Mouse (Mus musculus) Patski (cell line): ENCODE results near the gene Fez2. TPM values are rescaled to one million over a fixed set of nuclear protein-coding genes. Genes with fewer than 3 reads are reported as not detected.

ENCODE experiments used
- ATAC-seq: fragments of 100-300 bp; one replicate; pipeline ENCODE4 v1.8.0; 2021
- CTCF ChIA-PET: fragments of 350-600 bp; sonication (Branson Sonifier 250); formaldehyde crosslinking; loops from one replicate; lab custom pipeline; 2022; ENCODE audit warnings: inconsistent platforms; lab: Charles Lee
- POLR2A ChIA-PET: fragments of 350-600 bp; sonication (Branson Sonifier 250); formaldehyde crosslinking; loops from one replicate; lab custom pipeline; 2022; ENCODE audit warnings: antibody characterized with exemption, inconsistent platforms; lab: Charles Lee
- DNase-seq: peaks from one replicate; pipeline ENCODE4 v3.0.0-alpha.2; 2011; ENCODE audit warnings: low read depth, low spot score
- H3K27me3 ChIP-seq: fragments of 371-371 bp; one replicate; pipeline ENCODE4 v1.5.1; 2021
- CTCF ChIP-seq: fragments of 100-300 bp; IDR thresholded peaks from one replicate; pipeline ENCODE4 v1.5.1; 2021
- in situ Hi-C: fragments of 300-500 bp; cut with MboI; formaldehyde crosslinking; loops from 3 replicates; pipeline ENCODE4 v1.11.1; 2018; ENCODE audit warnings: low pct_unique_long_range_greater_than_20kb, mixed read lengths
- polyA plus RNA-seq: library from polyadenylated mRNA; unstranded; gene quantifications from one replicate; pipeline ENCODE4 v1.2.3, GENCODE M21; 2021

Gene Fez2
- polyA plus RNA-seq, 1 experiment from 2014 or later = 86.4 TPM

- POLR2A ChIA-PET = no interaction called here
- in situ Hi-C loops = loop anchor here (5.0 to 10.0 kb wide), 2 partner anchors 254 to 407 kb away; no protein-coding TSS in a partner anchor
- ATAC-seq = no peak
- DNase-seq = no peak
- CTCF ChIA-PET = interaction anchor here (0.8 to 2.6 kb wide), 9 partner anchors 9 to 254 kb away, joined by 3 to 10 read pairs (median 5); no protein-coding TSS in a partner anchor
- H3K27me3 ChIP-seq = no peaks in the 10 kb centered on the region
- peak; percentile 14 for TF ChIP-seq CTCF
These were observed 33.4 kb upstream of the Fez2 start for GRCm38 (mm10) chr17:78451332-78451793.

DNA sequence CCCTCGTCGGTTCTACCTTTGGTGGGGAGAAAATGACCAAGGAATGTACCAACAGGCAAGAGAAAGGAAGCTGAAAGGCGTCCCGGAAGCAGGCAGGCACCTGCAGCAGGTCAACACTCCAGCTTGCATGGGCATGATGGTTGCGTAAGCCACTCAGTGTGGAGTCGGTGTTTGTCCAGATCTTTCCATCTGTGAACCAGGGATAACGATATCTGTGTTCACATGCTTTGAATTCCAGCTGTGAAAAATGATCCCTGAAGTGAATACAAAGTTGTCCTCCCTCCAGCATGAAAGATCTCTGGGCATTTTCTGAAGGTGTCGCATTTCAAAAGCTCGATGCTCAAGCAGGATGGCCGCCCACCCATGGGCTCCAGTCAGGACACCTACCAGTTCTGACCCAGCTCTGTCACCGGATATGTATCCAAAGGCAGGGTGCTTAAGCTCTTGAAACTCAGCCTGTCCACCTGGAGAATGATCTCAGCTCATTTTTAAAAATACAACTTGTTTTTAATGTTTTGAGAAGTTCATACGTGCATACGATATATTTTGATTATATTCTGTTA, 31.8 kb upstream of the Fez2 start:
- no peak for TF ChIP-seq CTCF
- ChIA-PET CTCF (interaction anchor here (0.9 to 2.6 kb wide), 6 partner anchors 9 to 252 kb away, joined by 3 to 10 read pairs (median 4); no protein-coding TSS in a partner anchor), POLR2A (interaction anchor here (1.0 kb wide), 1 partner anchor 59 kb away, joined by 4 read pairs; the partner anchor contains the start of gene Vit)
- no peaks in the 10 kb centered on the region for H3K27me3 ChIP-seq
- peak; percentile 74 for ATAC-seq
- in situ Hi-C loops = loop anchor here (5.0 to 10.0 kb wide), 2 partner anchors 252 to 405 kb away; no protein-coding TSS in a partner anchor
- no peak for DNase-seq

GRCm38 (mm10) chr17:78444826-78445225, 26.9 kb upstream of the Fez2 start:
- ATAC-seq (peak; percentile 94), DNase-seq (peak; percentile 53)
- H3K27me3 ChIP-seq = no peaks in the 10 kb centered on the region
- ChIA-PET CTCF (interaction anchor here (0.8 kb wide), 1 partner anchor 10 kb away, joined by 3 read pairs; no protein-coding TSS in a partner anchor), POLR2A (no interaction called here)
- TF ChIP-seq CTCF = no peak
- in situ Hi-C loops = no loop called here

- no peaks in the 10 kb centered on the region for H3K27me3 ChIP-seq
- in situ Hi-C loops = no loop called here
- ChIA-PET CTCF (interaction anchor here (0.8 to 2.5 kb wide), 4 partner anchors 9 to 118 kb away, joined by 3 to 10 read pairs (median 4); no protein-coding TSS in a partner anchor), POLR2A (no interaction called here)
- TF ChIP-seq CTCF = no peak
- DNase-seq = no peak
- no peak for ATAC-seq
These were observed 22.8 kb upstream of the Fez2 start for GRCm38 (mm10) chr17:78440771-78441170.

DNA sequence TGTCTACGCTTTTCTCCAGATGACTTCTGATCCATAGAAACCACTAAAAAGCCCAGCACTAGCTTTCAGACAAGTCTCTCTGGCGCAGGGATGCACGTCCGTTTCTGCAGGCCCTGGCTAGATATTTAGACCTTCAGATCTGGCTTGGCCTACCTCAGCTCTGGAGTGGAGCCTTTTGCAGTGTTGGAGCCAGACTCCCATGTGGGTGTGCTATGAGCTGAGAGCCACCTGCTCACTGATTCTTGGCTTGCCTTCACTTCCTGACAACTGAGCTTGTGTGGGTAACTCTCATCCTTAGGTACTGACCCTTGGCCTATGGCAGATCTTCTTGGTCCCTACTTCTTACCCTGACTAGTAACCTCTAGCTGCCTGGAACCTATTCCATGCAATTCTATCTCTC, 19.2 kb upstream of the Fez2 start:
- DNase-seq (no peak), ATAC-seq (no peak)
- in situ Hi-C loops = no loop called here
- ChIA-PET POLR2A (no interaction called here), CTCF (interaction anchor here (0.8 to 3.5 kb wide), 5 partner anchors 9 to 239 kb away, joined by 3 to 14 read pairs (median 4); no protein-coding TSS in a partner anchor)
- TF ChIP-seq CTCF = no peak
- no peaks in the 10 kb centered on the region for H3K27me3 ChIP-seq

DNA sequence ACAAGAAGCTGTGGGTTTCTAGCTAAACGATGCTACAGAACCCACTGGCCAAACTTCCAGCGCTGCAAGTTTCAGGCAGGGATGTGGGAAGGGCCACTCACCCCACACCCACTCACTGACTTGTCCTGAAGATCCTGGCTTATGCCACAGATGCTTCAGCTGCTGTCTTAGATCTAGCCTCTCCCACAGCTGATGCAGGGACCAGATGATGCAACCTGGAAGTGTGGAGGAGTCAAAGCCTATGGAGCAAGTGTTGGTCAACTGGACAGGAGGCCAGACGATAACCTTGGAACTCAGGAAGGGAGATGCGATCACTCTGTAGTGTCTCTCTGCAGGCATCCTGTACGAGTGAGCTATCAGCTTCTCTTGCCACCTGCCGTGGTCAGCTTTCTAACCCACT, 17.7 kb upstream of the Fez2 start:
- ATAC-seq (no peak), DNase-seq (no peak)
- in situ Hi-C loops = no loop called here
- ChIA-PET CTCF (interaction anchor here (1.4 to 3.5 kb wide), 8 partner anchors 12 to 238 kb away, joined by 3 to 14 read pairs (median 7); no protein-coding TSS in a partner anchor), POLR2A (no interaction called here)
- TF ChIP-seq CTCF = no peak
- H3K27me3 ChIP-seq = no peaks in the 10 kb centered on the region

DNA sequence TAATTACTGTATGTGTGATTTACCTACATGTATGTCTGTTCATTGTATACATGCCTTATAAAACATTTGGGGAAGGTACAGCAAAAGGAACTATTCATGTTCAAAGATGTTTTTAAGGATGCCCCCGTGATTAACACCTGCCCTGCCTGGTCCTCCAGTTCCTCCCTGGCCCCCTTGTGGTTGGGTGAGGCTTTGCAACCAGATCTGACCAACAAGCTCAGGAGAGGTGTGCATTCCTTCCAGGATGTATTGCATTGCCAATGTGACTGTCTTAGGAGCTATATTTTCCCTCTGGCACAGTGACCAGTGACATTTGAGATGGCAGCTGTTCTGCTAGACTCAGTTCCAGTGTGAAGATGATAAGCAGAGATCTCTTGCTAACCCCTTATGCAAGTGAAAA, 16.8 kb upstream of the Fez2 start:
- H3K27me3 ChIP-seq = no peaks in the 10 kb centered on the region
- in situ Hi-C loops = no loop called here
- ChIA-PET CTCF (interaction anchor here (0.7 to 3.5 kb wide), 17 partner anchors 9 to 238 kb away, joined by 3 to 14 read pairs (median 4); no protein-coding TSS in a partner anchor), POLR2A (no interaction called here)
- peak; percentile 95 for TF ChIP-seq CTCF
- no peak for DNase-seq
- ATAC-seq = peak; percentile 69

GRCm38 (mm10) chr17:78430374-78430773, 12.4 kb upstream of the Fez2 start:
- ATAC-seq (no peak), DNase-seq (no peak)
- H3K27me3 ChIP-seq = no peaks in the 10 kb centered on the region
- ChIA-PET POLR2A (no interaction called here), CTCF (interaction anchor here (1.1 to 2.8 kb wide), 5 partner anchors 10 to 160 kb away, joined by 3 to 10 read pairs (median 4); no protein-coding TSS in a partner anchor)
- TF ChIP-seq CTCF = peak; percentile 62
- in situ Hi-C loops = no loop called here

DNA sequence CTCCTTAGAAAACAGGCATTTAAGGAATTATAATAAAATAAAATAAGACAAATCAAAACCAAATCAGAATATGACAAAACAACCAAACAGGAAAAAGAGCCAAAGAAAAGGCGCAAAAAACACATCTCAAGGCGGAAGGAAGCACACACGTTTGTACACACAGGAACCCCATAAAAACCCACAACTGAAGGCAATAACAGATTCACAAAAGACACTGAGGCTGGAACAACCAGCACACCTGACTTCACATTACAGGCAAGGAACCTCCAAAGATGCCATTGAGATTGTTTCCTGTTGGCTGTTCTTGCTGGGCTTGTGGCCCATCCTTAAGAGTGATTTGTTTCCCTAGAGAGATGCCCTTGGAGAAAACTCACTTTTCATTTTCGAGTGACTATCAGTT, 11.1 kb upstream of the Fez2 start:
- no peak for TF ChIP-seq CTCF
- in situ Hi-C loops = no loop called here
- no peaks in the 10 kb centered on the region for H3K27me3 ChIP-seq
- ChIA-PET CTCF (interaction anchor here (1.2 to 3.0 kb wide), 4 partner anchors 8 to 232 kb away, joined by 3 to 13 read pairs (median 4); no protein-coding TSS in a partner anchor), POLR2A (no interaction called here)
- DNase-seq (no peak), ATAC-seq (no peak)

GRCm38 (mm10) chr17:78425026-78425425, 7.1 kb upstream of the Fez2 start:
- in situ Hi-C loops = no loop called here
- no peak for ATAC-seq
- H3K27me3 ChIP-seq = no peaks in the 10 kb centered on the region
- no peak for TF ChIP-seq CTCF
- no peak for DNase-seq
- ChIA-PET CTCF (interaction anchor here (1.1 to 2.3 kb wide), 2 partner anchors 9 to 13 kb away, joined by 3 to 5 read pairs; no protein-coding TSS in a partner anchor), POLR2A (no interaction called here)

GRCm38 (mm10) chr17:78419216-78419615, 1.3 kb upstream of the Fez2 start:
- no peak for TF ChIP-seq CTCF
- in situ Hi-C loops = no loop called here
- no peak for DNase-seq
- no peaks in the 10 kb centered on the region for H3K27me3 ChIP-seq
- no peak for ATAC-seq
- ChIA-PET POLR2A (no interaction called here), CTCF (interaction anchor here (1.2 to 2.4 kb wide), 4 partner anchors 9 to 16 kb away, joined by 4 to 14 read pairs (median 9); no protein-coding TSS in a partner anchor)
